Mouse (Mus musculus): Measurements from ENCODE around the gene Zfp341. TPM values are rescaled to one million over a fixed set of nuclear protein-coding genes. Genes with fewer than 3 reads are reported as not detected.

Zfp341 gene
- total RNA-seq, 4 experiments from 2014 or later: 8.6 to 10.8 (median 9.3) TPM

GRCm38 (mm10) chr2:154633039-154633742 is 20.1 kb downstream of the Zfp341 start:
- DNase-seq (ENCODE audit: low spot score in 2 of 2): no peak

- no peak for DNase-seq (ENCODE audit: low spot score in 2 of 2)
Observed at GRCm38 (mm10) chr2:154633876-154634644, 21.0 kb downstream of the Zfp341 start.

- no peak for DNase-seq (ENCODE audit: low spot score in 2 of 2)
Observed at GRCm38 (mm10) chr2:154635826-154636225, 22.7 kb downstream of the Zfp341 start.

- DNase-seq (ENCODE audit: low spot score in 2 of 2): no peak
Observed at GRCm38 (mm10) chr2:154638521-154638920, 25.4 kb downstream of the Zfp341 start.

- no peak for DNase-seq (ENCODE audit: low spot score in 2 of 2)
Observed at GRCm38 (mm10) chr2:154639115-154639514, 26.0 kb downstream of the Zfp341 start.

- DNase-seq (ENCODE audit: low spot score in 2 of 2): no peak
Observed at GRCm38 (mm10) chr2:154641176-154641575, 28.1 kb downstream of the Zfp341 start.

- DNase-seq (ENCODE audit: low spot score in 2 of 2): no peak
Observed at GRCm38 (mm10) chr2:154642005-154642459, 28.9 kb downstream of the Zfp341 start.

- no peak for DNase-seq (ENCODE audit: low spot score in 2 of 2)
Observed at GRCm38 (mm10) chr2:154642712-154643385, 29.8 kb downstream of the Zfp341 start.

GRCm38 (mm10) chr2:154646634-154647033 is 33.5 kb downstream of the Zfp341 start:
- DNase-seq (ENCODE audit: low spot score in 2 of 2): no peak

GRCm38 (mm10) chr2:154648086-154648485 is 35.0 kb downstream of the Zfp341 start:
- DNase-seq (ENCODE audit: low spot score in 2 of 2): no peak

GRCm38 (mm10) chr2:154650404-154650803 is 37.3 kb downstream of the Zfp341 start:
- DNase-seq (ENCODE audit: low spot score in 2 of 2): no peak

- DNase-seq (ENCODE audit: low spot score in 2 of 2): no peak
Observed at GRCm38 (mm10) chr2:154651363-154651762, 38.3 kb downstream of the Zfp341 start, which contains the start of gene Chmp4b. Gene Chmp4b, plus strand, starts transcription at chr2:154651705.

- DNase-seq (ENCODE audit: low spot score in 2 of 2): no peak
Observed at GRCm38 (mm10) chr2:154654976-154655375, 41.9 kb downstream of the Zfp341 start.

GRCm38 (mm10) chr2:154655878-154656414 is 42.8 kb downstream of the Zfp341 start:
- DNase-seq (ENCODE audit: low spot score in 2 of 2): no peak

- peak; percentile 98 for DNase-seq (ENCODE audit: low spot score in 2 of 2)
Observed at GRCm38 (mm10) chr2:154656710-154657485, 43.8 kb downstream of the Zfp341 start.

GRCm38 (mm10) chr2:154657486-154658237 is 44.6 kb downstream of the Zfp341 start:
- DNase-seq (ENCODE audit: low spot score in 2 of 2): no peak

GRCm38 (mm10) chr2:154659070-154659469 is 46.0 kb downstream of the Zfp341 start:
- no peak for DNase-seq (ENCODE audit: low spot score in 2 of 2)

- DNase-seq (ENCODE audit: low spot score in 2 of 2): no peak
Observed at GRCm38 (mm10) chr2:154659531-154660074, 46.5 kb downstream of the Zfp341 start.

GRCm38 (mm10) chr2:154668680-154669079 is 55.6 kb downstream of the Zfp341 start:
- no peak for DNase-seq (ENCODE audit: low spot score in 2 of 2)

- peak; percentile 71 to 77 for DNase-seq (ENCODE audit: low spot score in 2 of 2)
Observed at GRCm38 (mm10) chr2:154670106-154670505, 57.0 kb downstream of the Zfp341 start.

All from layer of hippocampus, adult 8-10 months (tissue).